24 mouse cellular contexts compared by ENCODE assay signal in genomic region chr12:104033752-104034151, GRCm38 (mm10). TPM values are rescaled to one million over a fixed set of nuclear protein-coding genes. Genes with fewer than 3 reads are reported as not detected.
"Had no signal": no experiment of that assay in that cellular context is flagged by ENCODE, and none has a peak within 500 bp of the region (broad histone marks: within the 10 kb centered on the region; RNA-seq: fewer than 3 reads in every experiment).

No protein-coding gene starts in this region.

- H3K9ac ChIP-seq: liver, embryonic 14.5 days; lung, embryonic 15.5 days; midbrain, embryonic 13.5 days; midbrain, embryonic 15.5 days; neural tube, embryonic 12.5 days; stomach, embryonic 15.5 days had no signal

- H3K4me2 ChIP-seq: lung, embryonic 15.5 days; midbrain, embryonic 11.5 days; midbrain, embryonic 13.5 days; midbrain, embryonic 15.5 days; neural tube, embryonic 12.5 days; stomach, embryonic 15.5 days had no signal

- DNase-seq: lung, adult 2 months; lung, postnatal 14 days; lung, postnatal 36 days; right cerebral cortex, postnatal 14 days; thymus, postnatal 14 days; thymus, postnatal 36 days had no signal

- H3K4me1 ChIP-seq: lung, embryonic 15.5 days; megakaryocyte, embryonic 14.5 days; midbrain, embryonic 13.5 days; midbrain, embryonic 15.5 days; neural tube, embryonic 12.5 days; stomach, embryonic 15.5 days had no signal

- H3K9me3 ChIP-seq: lung, embryonic 15.5 days; midbrain, embryonic 13.5 days; midbrain, embryonic 15.5 days; neural tube, embryonic 12.5 days; stomach, embryonic 15.5 days had no signal

- ATAC-seq: lung, postnatal 0 days; midbrain, embryonic 13.5 days; midbrain, embryonic 15.5 days had no signal

- H3K27me3 ChIP-seq: lung, embryonic 15.5 days; midbrain, embryonic 13.5 days; midbrain, embryonic 15.5 days; neural tube, embryonic 12.5 days; stomach, embryonic 15.5 days had no signal

- H3K36me3 ChIP-seq: lung, embryonic 15.5 days; midbrain, embryonic 13.5 days; midbrain, embryonic 15.5 days; neural tube, embryonic 12.5 days; stomach, embryonic 15.5 days had no signal

- H3K27ac ChIP-seq: liver, embryonic 14.5 days; lung, embryonic 15.5 days; macrophage; midbrain, embryonic 13.5 days; midbrain, embryonic 15.5 days; neural tube, embryonic 12.5 days; stomach, embryonic 15.5 days; stomach, postnatal 0 days had no signal

- H3K4me3 ChIP-seq: lung, embryonic 15.5 days; megakaryocyte, embryonic 14.5 days; midbrain, embryonic 13.5 days; midbrain, embryonic 15.5 days; neural tube, embryonic 12.5 days; stomach, embryonic 15.5 days had no signal

RNA-seq across cellular contexts. Expression of gene Serpina12, which starts 10.5 kb away (rescaled TPM):
- total RNA-seq: megakaryocyte progenitor cell, adult 5-6 weeks; monocyte, adult 5-6 weeks; neutrophil, adult 5-6 weeks had no signal
- polyA plus RNA-seq: lung, embryonic 15.5 days; lung, postnatal 0 days; macrophage; midbrain, embryonic 11.5 days; midbrain, embryonic 13.5 days; midbrain, embryonic 15.5 days; midbrain, postnatal 0 days; neural tube, embryonic 12.5 days; neural tube, embryonic 14.5 days; stomach, embryonic 15.5 days; testis, adult 2 months had no signal

RNA-seq across cellular contexts. Expression of gene Serpina9, which starts 20.2 kb away (rescaled TPM):
- total RNA-seq: megakaryocyte progenitor cell, adult 5-6 weeks; midbrain, postnatal 0 days; monocyte, adult 5-6 weeks; neutrophil, adult 5-6 weeks had no signal
- polyA plus RNA-seq: liver, embryonic 14.5 days; macrophage; midbrain, embryonic 11.5 days; midbrain, embryonic 13.5 days; midbrain, embryonic 15.5 days; neural tube, embryonic 12.5 days; neural tube, embryonic 14.5 days; spleen, adult 2 months; stomach, embryonic 15.5 days had no signal

RNA-seq across cellular contexts. Expression of gene Serpina11, which starts 44.0 kb away (rescaled TPM):
- total RNA-seq: megakaryocyte progenitor cell, adult 5-6 weeks; midbrain, postnatal 0 days had no signal
- polyA plus RNA-seq: lung, adult 2 months; lung, embryonic 15.5 days; lung, postnatal 0 days; macrophage; midbrain, embryonic 11.5 days; midbrain, embryonic 13.5 days; midbrain, embryonic 15.5 days; midbrain, postnatal 0 days; neural tube, embryonic 12.5 days; neural tube, embryonic 14.5 days; testis, adult 2 months had no signal
